Mouse (Mus musculus) left cerebral cortex, postnatal 14 days (tissue): ENCODE data around the gene Slc27a1. TPM values are rescaled to one million over a fixed set of nuclear protein-coding genes. Genes with fewer than 3 reads are reported as not detected.

Experiments used
- microRNA-seq, 2 experiments: library from miRNA; unstranded; fragments of <30 nt; microRNA quantifications; one replicate each; pipeline ENCODE4 v1.2.0; 2022
- total RNA-seq, 2 experiments: library from RNA; stranded (reverse); gene quantifications; 2 replicates each; pipeline ENCODE4 v1.2.3; 2021

The Slc27a1 gene
- total RNA-seq, 2 experiments from 2014 or later = 82.0 to 84.3 TPM

Small RNA genes within 50 kb of the gene (microRNA-seq; reads per million reads assigned to microRNA genes)
- 23.0 to 34.7 reads per million in 2 experiments for gene Mir6769b

Other genes starting within 250 kb of the Slc27a1 start
- gene Use1, start 202.0 kb upstream of the Slc27a1 start, total RNA-seq = 10 to 100 TPM; 84.5 to 94.0 TPM
- 10 to 100 TPM; 20.2 TPM for gene Ocel1, start 197.6 kb upstream of the Slc27a1 start, total RNA-seq
- 10 to 100 TPM; 32.2 to 34.2 TPM for gene Nr2f6, start 186.9 kb upstream of the Slc27a1 start, total RNA-seq
- gene Ushbp1, start 173.1 kb upstream of the Slc27a1 start, total RNA-seq = 1 to 10 TPM; 5.9 to 7.2 TPM
- gene Babam1, start 172.0 kb upstream of the Slc27a1 start, total RNA-seq = 10 to 100 TPM; 87.1 to 91.0 TPM
- under 1 TPM; 0.29 to 0.38 TPM for gene Ankle1, start 162.9 kb upstream of the Slc27a1 start, total RNA-seq
- gene Abhd8, start 105.2 kb upstream of the Slc27a1 start, total RNA-seq = 100 to 1,000 TPM; 225 to 230 TPM
- 10 to 100 TPM; 75.5 to 79.8 TPM for gene Mrpl34, start 103.9 kb upstream of the Slc27a1 start, total RNA-seq
- gene Dda1, start 99.7 kb upstream of the Slc27a1 start, total RNA-seq = 100 to 1,000 TPM in 1 of 2 experiments, 10 to 100 TPM in 1; 96.0 to 106 TPM
- 10 to 100 TPM; 68.7 to 74.9 TPM for gene Ano8, start 82.9 kb upstream of the Slc27a1 start, total RNA-seq
- gene Gtpbp3, start 80.8 kb upstream of the Slc27a1 start, total RNA-seq = 10 to 100 TPM; 29.8 to 30.8 TPM
- 1 to 10 TPM; 6.6 to 7.6 TPM for gene Plvap, start 57.1 kb upstream of the Slc27a1 start, total RNA-seq
- gene Ccdc194, start 43.2 kb upstream of the Slc27a1 start, total RNA-seq = not detected
- 1 to 10 TPM; 2.8 to 4.2 TPM for gene Bst2, start 31.4 kb upstream of the Slc27a1 start, total RNA-seq
- 10 to 100 TPM; 32.9 to 38.5 TPM for gene Mvb12a, start 26.0 kb upstream of the Slc27a1 start, total RNA-seq
- gene Tmem221, start 10.0 kb upstream of the Slc27a1 start, total RNA-seq = under 1 TPM in 1 of 2 experiments, not detected in 1; 0.22 TPM
- under 1 TPM in 1 of 2 experiments, not detected in 1; 0.15 TPM for gene Nxnl1, start 2.3 kb upstream of the Slc27a1 start, total RNA-seq
- 10 to 100 TPM; 54.4 to 55.4 TPM for gene Pgls, start 23.3 kb downstream of the Slc27a1 start, total RNA-seq
- gene Fam129c, start 28.8 kb downstream of the Slc27a1 start, total RNA-seq = 1 to 10 TPM; 3.3 TPM
- 10 to 100 TPM; 59.4 to 64.7 TPM for gene Colgalt1, start 42.1 kb downstream of the Slc27a1 start, total RNA-seq
- gene Unc13a, start 102.9 kb downstream of the Slc27a1 start, total RNA-seq = 100 to 1,000 TPM; 299 to 337 TPM
- gene Jak3, start 107.4 kb downstream of the Slc27a1 start, total RNA-seq = 1 to 10 TPM; 5.6 to 6.4 TPM
- gene Insl3, start 120.3 kb downstream of the Slc27a1 start, total RNA-seq = 1 to 10 TPM; 1.8 to 2.8 TPM
- under 1 TPM; 0.44 to 0.49 TPM for gene B3gnt3, start 132.9 kb downstream of the Slc27a1 start, total RNA-seq
- 100 to 1,000 TPM; 152 to 156 TPM for gene Fcho1, start 156.8 kb downstream of the Slc27a1 start, total RNA-seq